Mouse (Mus musculus) layer of hippocampus, postnatal 25 days (tissue): ENCODE measurements around the gene Slc2a3. TPM values are rescaled to one million over a fixed set of nuclear protein-coding genes. Genes with fewer than 3 reads are reported as not detected.
"Not testable (repeated sequence)": the region's sequence is repeated elsewhere in the genome, so short reads cannot be mapped to it uniquely, and the experiment has no call there.

ENCODE experiments used
- DNase-seq, 2 experiments: peaks; one replicate each; pipeline ENCODE4 v3.0.0; 2022; ENCODE audit warnings: mixed read lengths in 2 of 2, low spot score in 1 of 2; ENCODE audit errors: extremely low spot score in 1 of 2
- total RNA-seq, 2 experiments: library from RNA; stranded (reverse); gene quantifications; 2 replicates each; pipeline ENCODE4 v1.2.3; 2021

Slc2a3 gene
- total RNA-seq, 2 experiments from 2014 or later = 115 to 119 TPM

DNA sequence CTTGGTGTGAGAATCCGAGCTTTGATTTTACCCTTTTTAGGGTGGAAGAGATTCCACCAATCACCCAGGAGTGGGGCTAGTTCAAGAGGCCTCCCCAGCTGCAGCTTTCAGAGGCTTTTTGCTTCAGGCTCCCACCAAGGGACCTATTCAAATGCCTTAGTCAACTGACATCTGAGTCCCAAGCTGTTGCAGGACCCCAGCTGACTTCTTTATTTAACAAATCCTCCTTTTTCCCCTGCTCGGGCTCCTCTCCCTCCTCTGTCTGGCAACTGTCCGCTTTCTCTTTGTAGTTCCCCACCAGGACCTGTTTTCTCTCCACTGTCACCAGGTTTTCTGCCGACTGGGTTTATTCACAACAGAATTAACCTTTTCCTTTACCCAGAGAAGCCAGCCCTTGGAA lies 85.6 kb downstream of the Slc2a3 start:
- no peak for DNase-seq

GRCm38 (mm10) chr6:122714707-122715365 lies 86.6 kb downstream of the Slc2a3 start:
- DNase-seq = no peak

DNA sequence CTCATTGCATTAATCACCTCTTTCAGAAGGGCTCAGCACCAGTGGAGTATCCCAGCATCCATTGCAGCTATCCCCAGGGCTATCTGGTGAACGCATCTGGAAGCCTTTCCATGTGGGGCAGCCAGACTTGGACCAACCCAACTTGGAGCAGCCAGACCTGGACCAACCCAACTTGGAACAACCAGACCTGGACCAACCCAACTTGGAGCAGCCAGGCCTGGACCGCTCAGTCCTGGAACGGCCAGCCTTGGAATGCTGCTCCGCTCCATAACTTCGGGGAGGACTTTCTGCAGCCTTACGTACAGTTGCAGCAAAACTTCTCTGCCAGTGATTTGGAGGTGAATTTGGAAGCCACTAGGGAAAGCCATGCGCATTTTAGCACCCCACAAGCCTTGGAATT lies 88.3 kb downstream of the Slc2a3 start:
- not testable (repeated sequence) for DNase-seq

- DNase-seq = no peak
These were observed 90.0 kb downstream of the Slc2a3 start for GRCm38 (mm10) chr6:122711455-122711854.

GRCm38 (mm10) chr6:122708826-122709225 lies 92.6 kb downstream of the Slc2a3 start:
- DNase-seq = no peak

DNA sequence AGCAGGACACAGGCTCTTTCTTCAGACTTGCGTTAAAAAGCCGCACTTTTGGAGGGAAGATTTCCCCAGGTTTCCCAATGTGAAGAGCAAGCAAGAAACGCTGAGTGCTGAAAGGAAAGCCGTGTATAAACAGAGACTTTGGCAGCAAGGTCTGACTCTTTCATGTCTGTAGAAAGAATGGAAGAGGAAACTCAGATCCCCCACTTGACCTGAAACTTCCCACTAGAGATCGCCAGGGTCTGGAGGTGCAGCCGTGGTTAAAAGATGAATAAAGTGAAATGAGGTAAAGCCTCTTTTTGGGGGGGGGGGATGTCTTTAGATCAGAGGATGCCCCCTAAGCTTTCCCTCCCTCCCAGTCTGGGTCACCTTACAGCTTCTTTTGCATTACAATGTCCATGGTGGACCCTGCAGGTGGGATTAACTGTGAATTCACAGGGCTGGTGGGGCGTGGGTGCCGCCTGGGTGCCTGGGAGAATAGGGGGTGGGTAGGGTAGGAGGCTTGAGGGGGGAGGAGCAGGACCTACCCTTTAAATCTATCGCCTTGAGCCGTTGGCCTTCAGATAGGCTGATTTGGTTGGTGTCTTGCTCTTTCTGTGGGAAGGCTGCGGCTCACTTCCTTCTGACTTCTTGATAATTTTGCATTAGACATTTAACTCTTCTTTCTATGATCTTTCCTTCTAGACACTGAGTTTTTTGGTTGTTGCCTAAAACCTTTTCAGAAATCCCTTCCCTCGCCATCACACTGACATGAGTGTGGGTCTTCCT lies 94.2 kb downstream of the Slc2a3 start, which contains the start of gene Nanog:
Gene Nanog (plus strand): TSS at position 454 of the 765 bp plus-strand sequence.
- DNase-seq = no peak

DNA sequence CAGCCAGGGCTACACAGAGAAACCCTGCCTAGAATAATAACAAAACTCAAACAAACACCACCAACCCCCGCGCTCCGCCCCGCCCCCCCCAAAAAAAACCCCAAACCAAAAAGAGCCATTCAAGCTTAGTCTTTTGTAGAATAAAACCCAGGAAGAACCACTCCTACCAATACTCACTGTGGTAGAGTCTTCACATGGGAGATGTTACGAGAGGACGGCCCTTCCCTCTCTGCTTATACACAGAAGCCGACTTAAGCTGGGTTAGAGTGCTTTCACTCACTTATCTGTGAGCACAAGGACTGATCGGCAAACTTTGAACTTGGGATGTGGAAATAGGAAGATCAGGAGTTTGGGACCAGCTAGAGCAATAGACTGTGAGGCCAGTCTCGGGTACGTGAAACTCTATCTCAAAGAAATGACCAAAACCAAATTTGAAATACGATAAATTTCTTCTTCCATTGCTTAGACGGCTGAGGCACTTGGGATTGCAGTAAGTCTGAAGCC lies 95.1 kb downstream of the Slc2a3 start:
- no peak for DNase-seq

GRCm38 (mm10) chr6:122703706-122704105 lies 97.7 kb downstream of the Slc2a3 start:
- DNase-seq = no peak

DNA sequence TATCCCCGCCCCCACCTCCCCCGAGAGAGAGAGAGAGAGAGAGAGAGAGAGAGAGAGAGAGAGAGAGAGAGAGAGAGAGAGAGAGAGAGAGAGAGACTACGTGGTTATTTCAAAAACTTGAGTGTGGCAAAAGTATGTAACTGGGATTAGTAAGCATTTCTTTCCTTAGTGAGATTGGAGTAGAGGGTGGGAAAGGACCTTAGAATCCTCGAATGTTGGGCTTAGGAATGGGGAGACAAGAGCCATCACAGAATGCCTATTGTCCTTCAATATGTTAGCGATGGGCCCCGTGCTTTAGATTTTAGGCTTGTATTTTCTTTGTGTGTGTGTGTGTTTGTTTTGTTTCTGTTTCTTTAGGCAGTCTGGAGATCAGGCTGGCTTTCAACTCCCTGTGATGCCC lies 98.2 kb downstream of the Slc2a3 start:
- DNase-seq = no peak

GRCm38 (mm10) chr6:122702480-122703124 lies 98.8 kb downstream of the Slc2a3 start:
- DNase-seq = peak in 1 of 2 experiments; percentile 15

- no peak for DNase-seq
These were observed 99.6 kb downstream of the Slc2a3 start for GRCm38 (mm10) chr6:122701816-122702215.

- DNase-seq = not testable (repeated sequence)
These were observed 101.8 kb downstream of the Slc2a3 start for GRCm38 (mm10) chr6:122699628-122700027.

DNA sequence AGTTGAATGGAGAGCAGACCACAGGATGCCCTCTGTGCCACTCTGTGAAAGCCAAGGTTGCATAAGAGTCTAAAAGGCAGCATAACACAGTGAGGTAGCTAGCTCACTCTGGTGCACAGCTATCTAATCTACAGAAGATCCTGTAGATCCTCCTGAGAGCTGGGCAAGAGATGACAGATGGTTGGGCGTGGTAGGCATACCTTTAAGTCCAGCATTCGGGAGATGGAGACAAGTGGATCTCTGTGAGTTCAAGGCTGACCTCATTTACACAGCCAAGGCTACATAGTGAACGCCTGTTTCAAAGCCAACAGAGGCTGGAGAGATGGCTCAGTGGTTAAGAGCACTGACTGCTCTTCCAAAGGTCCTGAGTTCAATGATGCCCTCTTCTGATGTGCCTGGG lies 106.0 kb downstream of the Slc2a3 start:
- DNase-seq = no peak

GRCm38 (mm10) chr6:122690082-122690481 lies 111.4 kb downstream of the Slc2a3 start:
- DNase-seq = no peak

DNA sequence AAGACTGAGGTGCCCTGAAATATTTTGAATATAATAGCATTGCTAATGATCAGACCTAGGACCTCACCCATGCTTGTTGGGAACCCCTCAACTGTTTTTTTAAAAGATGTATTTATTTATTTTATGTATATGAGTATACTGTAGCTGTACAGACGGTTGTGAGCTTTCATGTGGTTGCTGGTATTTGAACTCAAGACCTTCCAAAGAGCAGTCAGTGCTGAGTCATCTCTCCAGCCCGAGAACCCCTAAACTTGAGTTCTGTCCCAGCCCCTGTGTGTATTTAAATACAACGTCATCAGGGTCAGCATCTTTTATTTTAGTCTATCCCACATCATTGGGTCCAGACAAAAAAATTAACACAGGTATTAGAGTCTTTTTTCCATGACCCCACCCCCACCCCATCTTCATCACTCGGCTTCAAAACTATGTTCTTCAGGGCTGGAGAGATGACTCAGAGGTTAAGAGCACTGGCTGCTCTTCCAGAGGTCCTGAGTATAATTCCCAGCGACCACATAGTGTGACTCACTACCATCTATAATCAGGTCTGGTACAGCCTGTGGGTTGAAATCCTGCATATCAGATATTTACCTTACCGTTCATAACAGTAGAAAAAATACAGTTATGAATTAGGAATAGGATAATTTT lies 111.9 kb downstream of the Slc2a3 start:
- no peak for DNase-seq

DNA sequence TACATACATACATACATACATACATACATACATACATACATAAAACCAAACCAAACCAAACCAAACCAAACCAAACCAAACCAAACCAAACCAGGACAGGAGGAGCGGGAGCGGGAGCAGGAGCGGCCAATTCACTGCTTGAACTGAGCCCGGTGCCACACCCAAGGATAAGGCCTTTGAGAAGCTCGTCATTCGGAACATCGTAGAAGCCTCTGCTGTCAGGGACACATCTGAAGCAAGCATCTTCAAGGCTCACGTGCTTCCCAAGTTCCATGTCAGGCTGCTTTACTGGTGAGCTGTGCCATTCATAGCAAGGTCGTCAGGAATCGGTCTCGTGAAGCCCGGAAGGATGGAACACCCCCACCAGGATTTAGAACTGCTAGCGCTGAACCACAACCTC lies 114.7 kb downstream of the Slc2a3 start:
- no peak for DNase-seq

DNA sequence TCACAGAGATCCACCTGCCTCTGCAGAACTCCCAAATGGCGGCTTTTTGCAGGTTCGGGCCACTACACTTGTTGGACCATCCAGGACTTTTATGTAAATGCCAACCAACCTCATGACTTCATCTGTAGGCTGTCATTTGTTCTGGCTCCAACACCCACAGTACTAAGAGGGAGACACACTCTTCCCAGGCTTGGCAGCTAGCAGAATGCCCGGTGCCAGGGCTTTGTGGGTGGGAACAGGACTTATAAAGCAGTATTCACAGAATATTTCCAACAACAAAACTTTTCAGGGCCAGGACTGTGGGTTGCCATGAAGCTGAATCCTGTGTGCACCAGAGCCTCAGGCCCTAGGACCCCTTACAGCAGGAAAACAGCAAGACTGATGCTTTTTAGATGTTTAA lies 118.8 kb downstream of the Slc2a3 start:
- DNase-seq = peak; percentile 30 to 36
